Mouse (Mus musculus): ENCODE data around the gene Mapk1ip1l.

DNA sequence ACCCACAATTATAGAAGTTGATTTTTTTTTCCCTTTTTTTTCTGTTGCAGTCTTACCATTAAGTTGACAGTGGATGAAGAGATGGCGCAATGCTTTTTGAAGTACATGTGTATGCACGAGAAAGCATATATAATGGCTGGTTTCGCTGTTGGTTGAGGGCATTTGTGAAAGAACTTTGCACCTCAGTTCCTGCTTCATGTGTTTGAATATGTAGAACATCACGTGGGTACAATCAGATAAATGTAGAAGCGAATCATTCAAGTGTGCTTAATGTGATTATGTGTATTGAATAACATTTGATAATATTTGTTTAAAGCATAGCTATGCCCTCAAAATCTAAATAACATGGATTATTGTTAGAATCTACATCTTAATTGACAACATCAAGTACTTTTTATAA lies 21.3 kb downstream of the Mapk1ip1l start:
- TF ChIP-seq CTCF (IDR thresholded peaks at IDR 0.05 in 2 of 3, conservative IDR thresholded peaks at IDR 0.05 in 1 of 3; ENCODE audit: control insufficient read depth in 1 of 3, insufficient read depth in 1 of 3, low read depth in 2 of 3, low read length in 3 of 3, poor library complexity in 1 of 3, severe bottlenecking in 1 of 3) = no peak
- TF ChIP-seq MYC (IDR thresholded peaks at IDR 0.05; ENCODE audit: low read depth, low read length) = no peak
- TF ChIP-seq E2F4 (IDR thresholded peaks at IDR 0.05; ENCODE audit: borderline replicate concordance, low read depth, low read length) = no peak
- no peak for TF ChIP-seq EP300 (IDR thresholded peaks at IDR 0.05; ENCODE audit: low read depth in 1 of 2, low read length in 2 of 2)
- TF ChIP-seq TBP (IDR thresholded peaks at IDR 0.05; ENCODE audit: low read depth, low read length) = no peak
- no peak for TF ChIP-seq ELF1 (IDR thresholded peaks at IDR 0.05; ENCODE audit: low read depth, low read length)
- TF ChIP-seq ZKSCAN1 (IDR thresholded peaks at IDR 0.05; ENCODE audit: low read depth, low read length) = no peak
- no peak for TF ChIP-seq NRF1 (IDR thresholded peaks at IDR 0.05; ENCODE audit: insufficient read depth, low read depth, low read length, poor library complexity, severe bottlenecking)
- TF ChIP-seq POLR2A (IDR thresholded peaks at IDR 0.05; ENCODE audit: control insufficient read depth in 1 of 2, insufficient read depth in 1 of 2, low read depth in 1 of 2, low read length in 2 of 2, poor library complexity in 1 of 2) = no peak
- TF ChIP-seq MAZ (IDR thresholded peaks at IDR 0.05; ENCODE audit: low read depth, low read length) = no peak
- no peak for TF ChIP-seq BHLHE40 (IDR thresholded peaks at IDR 0.05; ENCODE audit: borderline replicate concordance, low read depth, low read length)
